Mouse (Mus musculus) neural tube, embryonic 14.5 days (tissue): ENCODE measurements around the gene Ubash3b. TPM values are rescaled to one million over a fixed set of nuclear protein-coding genes. Genes with fewer than 3 reads are reported as not detected.

Experiments used
- ATAC-seq: fragments of 200-750 bp; cut with Nextera tagmentation; 2 replicates; pipeline ENCODE4 v1.8.0; 2017; ENCODE audit warnings: low read depth, mild to moderate bottlenecking, moderate TSS enrichment, moderate library complexity
- H3K27ac ChIP-seq: fragments of 300-500 bp; sonication (generic); 2 replicates; pipeline ENCODE4 v1.5.1; 2014; ENCODE audit warnings: low read depth, mild to moderate bottlenecking, control low read depth, low read length, moderate library complexity, mixed read lengths
- H3K27me3 ChIP-seq: fragments of 300-500 bp; sonication (generic); 2 replicates; pipeline ENCODE4 v1.6.1; 2014; ENCODE audit warnings: low read length; ENCODE audit not compliant: control insufficient read depth, insufficient read depth
- H3K36me3 ChIP-seq: fragments of 300-500 bp; sonication (generic); 2 replicates; pipeline ENCODE4 v1.6.1; 2014; ENCODE audit warnings: low read length, mixed read lengths; ENCODE audit not compliant: control insufficient read depth, insufficient read depth
- H3K4me1 ChIP-seq: fragments of 300-500 bp; sonication (generic); 2 replicates; pipeline ENCODE4 v1.6.1; 2014; ENCODE audit warnings: low read length; ENCODE audit not compliant: control insufficient read depth, insufficient read depth
- H3K4me2 ChIP-seq: fragments of 300-500 bp; sonication (generic); 2 replicates; pipeline ENCODE4 v1.6.1; 2014; ENCODE audit warnings: mild to moderate bottlenecking, low read depth, low read length, control low read depth
- H3K4me3 ChIP-seq: fragments of 300-500 bp; sonication (generic); 2 replicates; pipeline ENCODE4 v1.5.1; 2014; ENCODE audit warnings: low read depth, low read length, control low read depth, mixed read lengths
- H3K9ac ChIP-seq: fragments of 300-500 bp; sonication (generic); replicated peaks from 2 replicates; pipeline ENCODE4 v1.6.1; 2014; ENCODE audit warnings: low read depth, mild to moderate bottlenecking, control low read depth, low read length, mixed read lengths
- H3K9me3 ChIP-seq: fragments of 300-500 bp; sonication (generic); 2 replicates; pipeline ENCODE4 v1.6.1; 2016; ENCODE audit warnings: low read length; ENCODE audit not compliant: control insufficient read depth
- WGBS: fragments of 180-500 bp; shearing (Covaris S2); extraction: QIAGEN DNeasy Blood & Tissue Kit; methylation state at CpG from one replicate; pipeline ENCODE4 v1.1.7; 2014; 5-methylcytosine and 5-hydroxymethylcytosine counted together
- polyA plus RNA-seq: library from polyadenylated mRNA; unstranded; fragments of >200 nt; fragmentation: Nextera tagmentation; extraction: Ambion mirVana; gene quantifications from 2 replicates; pipeline ENCODE4 v1.2.1, GENCODE M21; 2014

Gene Ubash3b
- polyA plus RNA-seq, 1 experiment from 2014 or later, result 26.1 TPM

GRCm38 (mm10) chr9:40963586-40964417 lies 197.7 kb downstream of the Ubash3b start, which contains the start of gene Jhy:
Gene Jhy, minus strand, starts transcription at chr9:40964118.
- Histone ChIP-seq H3K27me3 (0 out of 2 replicates have a peak, but pooled peaks cover 5% of the 10 kb centered on the region), H3K4me1 (peaks cover 3% of the 10 kb centered on the region; the same call in 1 of the 2 replicates), H3K4me3 (peak within 1 kb of the TSS; percentile 45), H3K9me3 (no peaks in the 10 kb centered on the region), H3K4me2 (peak within 1 kb of the TSS; percentile 95), H3K9ac (peak within 1 kb of the TSS; percentile 76), H3K27ac (0 out of 2 replicates have a peak within 1 kb of the TSS, but pooled peaks have one; percentile 13), H3K36me3 (no peaks in the 10 kb centered on the region)
- ATAC-seq, result peak; percentile 84
- 2% methylated on average over 48 of the region's 51 CpGs for WGBS

DNA sequence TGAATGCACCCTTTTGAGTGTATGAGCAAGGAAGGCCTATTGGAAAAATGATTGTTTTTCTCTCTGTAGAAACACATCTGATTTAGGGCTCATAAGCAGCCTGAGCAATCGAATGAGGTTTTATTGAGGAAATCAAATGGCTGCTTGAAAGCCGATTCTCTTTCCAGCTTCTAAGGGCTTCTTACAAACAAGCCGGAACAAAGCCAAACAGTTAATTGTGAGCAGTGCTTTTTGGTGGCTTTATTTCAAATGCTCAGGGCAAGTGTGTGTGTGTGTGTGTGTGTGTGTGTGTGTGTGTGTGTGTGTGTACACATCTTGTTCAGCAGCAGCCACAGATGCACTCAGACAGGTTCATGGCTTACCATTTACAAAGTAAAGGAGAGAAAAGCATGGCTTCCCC lies 200.1 kb downstream of the Ubash3b start:
- Histone ChIP-seq H3K27me3 (0 out of 2 replicates have a peak, but pooled peaks cover 5% of the 10 kb centered on the region), H3K27ac (peak overlapping the region; percentile 22; the same call in 1 of the 2 replicates), H3K4me3 (no peak overlapping the region), H3K36me3 (no peaks in the 10 kb centered on the region), H3K4me2 (no peak overlapping the region), H3K4me1 (peaks cover 3% of the 10 kb centered on the region; the same call in 1 of the 2 replicates), H3K9ac (no peak overlapping the region), H3K9me3 (no peaks in the 10 kb centered on the region)
- ATAC-seq, result no peak
- WGBS, result 34% methylated on average over 3 of the region's 3 CpGs

Other genes with a start within 250 kb of the Ubash3b start
- 1.8 and 2.3 TPM in 2 replicates for gene Jhy, start 197.6 kb downstream of the Ubash3b start, polyA plus RNA-seq
- 0.21 TPM in 1 of 2 replicates, not detected in the other for gene Crtam, start 157.1 kb downstream of the Ubash3b start, polyA plus RNA-seq